Mouse (Mus musculus) bone marrow, adult 2 months (tissue): Measurements from ENCODE around the gene Lnx1.

Experiments used
- CTCF ChIP-seq: fragments of 200-500 bp; IDR thresholded peaks from 2 replicates; pipeline ENCODE4 v1.5.1; 2011; ENCODE audit warnings: low read length, control low read depth; ENCODE audit not compliant: control insufficient read depth, insufficient read depth
- POLR2A ChIP-seq: fragments of 200-500 bp; IDR thresholded peaks from 2 replicates; pipeline ENCODE4 v1.6.1; 2011; ENCODE audit warnings: low read depth, mild to moderate bottlenecking, control low read depth, low read length, borderline replicate concordance; ENCODE audit not compliant: control insufficient read depth

- TF ChIP-seq CTCF (no peak), POLR2A (no peak)
These were observed 141.6 kb downstream of the Lnx1 start for GRCm38 (mm10) chr5:74561151-74561550.
